Mouse (Mus musculus) activated CD4-positive, CD25-positive, alpha-beta regulatory T cell, adult 9 weeks (primary cell): Measurements from ENCODE around the gene Gzma. TPM values are rescaled to one million over a fixed set of nuclear protein-coding genes. Genes with fewer than 3 reads are reported as not detected.

Experiments
- polyA plus RNA-seq: library from polyadenylated mRNA; unstranded; fragments of 100-300 nt; shearing (Covaris generic); gene quantifications from one replicate; pipeline ENCODE4 v1.2.1, GENCODE M21; 2017

Gzma gene
- polyA plus RNA-seq: 3.5 TPM

GRCm38 (mm10) chr13:113100879-113101278, at the start of gene Gzma:
Gene Gzma, minus strand, starts transcription at chr13:113100981.

GRCm38 (mm10) chr13:113046211-113046883, 54.4 kb downstream of the Gzma start, which contains the start of gene Gpx8:
Gene Gpx8, minus strand, starts transcription at chr13:113046410.

Other genes with a start within 250 kb of the Gzma start
- 95.0 TPM for gene Mtrex, start 173.6 kb downstream of the Gzma start, polyA plus RNA-seq
- gene Dhx29, start 173.5 kb downstream of the Gzma start, polyA plus RNA-seq: 32.2 TPM
- not detected for gene Ccno, start 113.2 kb downstream of the Gzma start, polyA plus RNA-seq
- not detected for gene Mcidas, start 107.1 kb downstream of the Gzma start, polyA plus RNA-seq
- gene Cdc20b, start 65.9 kb downstream of the Gzma start, polyA plus RNA-seq: not detected
- not detected for gene Gpx8, start 54.6 kb downstream of the Gzma start, polyA plus RNA-seq
- 0.26 TPM for gene Esm1, start 108.7 kb upstream of the Gzma start, polyA plus RNA-seq
- gene Gzmk, start 124.9 kb upstream of the Gzma start, polyA plus RNA-seq: 4.0 TPM
- not detected for gene BC067074, start 192.2 kb upstream of the Gzma start, polyA plus RNA-seq